Mouse (Mus musculus): Measurements from ENCODE around the gene Zfp143. TPM values are rescaled to one million over a fixed set of nuclear protein-coding genes. Genes with fewer than 3 reads are reported as not detected.
"Not testable (repeated sequence)": the region's sequence is repeated elsewhere in the genome, so short reads cannot be mapped to it uniquely, and the experiment has no call there.

Zfp143 gene
- polyA plus RNA-seq, 1 experiment from 2014 or later, result 15.8 TPM

DNA sequence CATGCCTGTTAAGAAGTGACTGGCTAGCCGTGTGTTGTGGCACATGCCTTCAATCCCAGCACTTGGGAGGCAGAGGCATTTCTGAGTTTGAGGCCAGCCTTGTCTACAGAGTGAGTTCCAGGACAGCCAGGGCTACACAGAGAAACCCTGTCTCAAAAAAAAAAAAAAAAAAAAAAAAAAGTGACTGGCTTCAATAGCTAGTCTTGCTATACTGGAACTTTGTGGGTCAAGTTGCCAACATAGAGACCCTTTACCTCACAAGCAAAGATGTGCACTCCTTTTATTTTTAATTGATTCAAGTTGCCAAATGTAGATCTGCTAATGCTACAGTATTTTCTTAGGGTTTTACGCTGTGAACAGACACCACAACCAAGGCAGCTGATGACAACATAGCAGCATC is 3.3 kb upstream of the Zfp143 start:
- H3K4me2 ChIP-seq (ENCODE audit: low read depth, low read length); H3K27ac ChIP-seq (ENCODE audit: low read length); H3K9me3 ChIP-seq (replicated peaks; ENCODE audit: control insufficient read depth, low read length); H3K4me3 ChIP-seq (ENCODE audit: low read length); H3K9ac ChIP-seq (ENCODE audit: low read length); ATAC-seq (replicated peaks; ENCODE audit: extremely low read depth, insufficient read depth, low FRiP score); H3K4me1 ChIP-seq (ENCODE audit: control insufficient read depth, insufficient read depth, low read length); H3K27me3 ChIP-seq (ENCODE audit: control insufficient read depth, insufficient read depth, low read length): not testable (repeated sequence)
- peaks cover 21% of the 10 kb centered on the region for H3K36me3 ChIP-seq (ENCODE audit: control insufficient read depth, insufficient read depth)
- WGBS, result 94% methylated on average over 2 of the region's 2 CpGs

DNA sequence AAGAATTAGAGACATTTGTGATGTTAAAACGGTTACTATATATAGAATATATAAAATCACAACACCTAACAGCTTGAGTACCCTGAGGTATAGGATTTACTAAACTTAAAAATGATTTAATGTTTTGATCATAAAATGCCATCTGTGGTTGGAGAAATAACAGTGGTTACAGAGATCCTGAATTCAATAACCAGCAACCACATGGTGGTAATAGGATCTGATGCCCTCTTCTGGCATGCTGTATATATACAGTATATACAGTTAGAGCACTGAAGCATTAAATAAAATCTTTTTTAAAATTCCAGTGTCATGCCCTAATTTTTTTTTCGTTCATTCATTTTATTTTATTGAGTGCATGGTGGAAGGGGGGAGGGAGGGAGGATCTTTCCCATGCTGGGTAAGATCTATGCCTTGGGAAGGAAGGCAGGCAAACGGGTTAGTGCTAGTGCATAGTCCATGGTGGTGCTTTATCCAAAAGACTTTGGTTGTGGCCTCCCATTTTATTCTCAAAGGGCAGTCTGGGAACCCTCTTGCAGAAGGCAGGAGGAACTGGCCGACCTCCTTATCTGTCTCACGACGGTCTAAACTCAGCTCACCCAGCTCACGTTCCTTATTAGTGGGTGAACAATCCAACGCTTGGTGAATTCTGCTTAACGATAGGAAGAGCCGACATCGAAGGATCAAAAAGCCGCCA is 1.8 kb upstream of the Zfp143 start:
- peaks cover 15% of the 10 kb centered on the region for H3K4me1 ChIP-seq (ENCODE audit: control insufficient read depth, insufficient read depth, low read length)
- 76% methylated on average over 12 of the region's 12 CpGs for WGBS
- H3K9ac ChIP-seq (ENCODE audit: low read length), result no peak overlapping the region
- no peak for ATAC-seq (replicated peaks; ENCODE audit: extremely low read depth, insufficient read depth, low FRiP score)
- no peaks in the 10 kb centered on the region for H3K27me3 ChIP-seq (ENCODE audit: control insufficient read depth, insufficient read depth, low read length)
- H3K36me3 ChIP-seq (ENCODE audit: control insufficient read depth, insufficient read depth), result peaks cover 14% of the 10 kb centered on the region
- H3K27ac ChIP-seq (ENCODE audit: low read length), result no peak overlapping the region; the same call in 1 of the 2 replicates
- H3K4me3 ChIP-seq (ENCODE audit: low read length), result no peak overlapping the region
- H3K9me3 ChIP-seq (replicated peaks; ENCODE audit: control insufficient read depth, low read length), result no peaks in the 10 kb centered on the region
- no peak overlapping the region for H3K4me2 ChIP-seq (ENCODE audit: low read depth, low read length)

DNA sequence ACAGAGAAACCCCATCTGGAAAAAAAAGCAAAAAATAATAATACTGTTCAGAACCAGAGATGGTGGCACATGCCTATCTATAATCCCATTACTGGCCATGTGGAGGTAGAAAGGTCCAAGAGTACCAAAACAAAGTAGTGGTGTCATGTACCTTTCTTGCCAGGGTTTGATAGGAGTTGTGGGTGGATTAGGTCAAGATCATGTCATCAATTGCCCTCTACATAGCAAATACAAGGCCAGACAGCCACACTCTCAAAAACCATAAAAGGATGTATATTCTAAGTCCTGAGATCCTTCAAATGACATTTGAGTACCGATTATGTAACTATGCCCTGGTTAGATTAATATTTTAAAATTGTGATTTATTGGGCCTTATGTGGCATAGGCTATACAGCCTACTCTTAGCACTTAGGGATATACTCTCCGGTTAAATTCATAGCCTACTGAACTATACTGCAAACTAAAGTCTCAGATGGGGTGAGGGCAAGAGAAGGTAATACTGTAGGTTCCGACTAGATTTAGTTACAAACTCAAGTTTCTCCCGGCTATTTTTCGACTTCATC is 830 bp upstream of the Zfp143 start:
- no peak for ATAC-seq (replicated peaks; ENCODE audit: extremely low read depth, insufficient read depth, low FRiP score)
- Histone ChIP-seq H3K4me2 (ENCODE audit: low read depth, low read length) (peak overlapping the region; percentile 88), H3K4me1 (ENCODE audit: control insufficient read depth, insufficient read depth, low read length) (peaks cover 15% of the 10 kb centered on the region), H3K4me3 (ENCODE audit: low read length) (peak overlapping the region; percentile 89), H3K27ac (ENCODE audit: low read length) (peak overlapping the region; percentile 100), H3K9me3 (replicated peaks; ENCODE audit: control insufficient read depth, low read length) (no peaks in the 10 kb centered on the region), H3K27me3 (ENCODE audit: control insufficient read depth, insufficient read depth, low read length) (no peaks in the 10 kb centered on the region), H3K9ac (ENCODE audit: low read length) (peak overlapping the region; percentile 98), H3K36me3 (ENCODE audit: control insufficient read depth, insufficient read depth) (peaks cover 8% of the 10 kb centered on the region)
- WGBS, result 20% methylated on average over 5 of the region's 5 CpGs

DNA sequence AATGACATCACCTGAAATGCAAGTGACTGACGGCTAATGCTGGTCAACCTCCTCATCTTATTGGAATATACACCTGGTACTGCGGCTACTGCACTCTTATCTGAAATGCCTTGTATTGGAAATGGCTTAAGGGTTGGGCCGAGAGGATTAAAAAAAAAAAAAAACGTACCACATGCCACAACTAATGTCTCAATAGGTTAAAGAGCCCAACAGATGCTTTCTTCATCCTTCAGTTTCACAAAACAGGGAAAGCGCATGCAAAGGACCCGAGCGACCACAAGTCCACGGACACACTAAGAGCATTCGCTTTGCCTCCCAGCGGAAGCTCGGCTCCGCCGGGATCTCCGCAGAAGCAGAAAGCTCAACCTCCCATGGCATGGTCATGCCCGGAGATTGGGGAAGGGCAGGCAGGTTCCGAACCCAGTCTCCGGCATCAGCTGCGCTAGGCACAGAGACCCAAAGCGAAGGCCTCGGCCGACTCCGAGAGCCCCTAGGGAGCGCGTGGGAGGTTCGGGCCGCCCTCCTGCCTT is 283 bp upstream of the Zfp143 start:
- peaks cover 15% of the 10 kb centered on the region for H3K4me1 ChIP-seq (ENCODE audit: control insufficient read depth, insufficient read depth, low read length)
- H3K36me3 ChIP-seq (ENCODE audit: control insufficient read depth, insufficient read depth), result peaks cover 8% of the 10 kb centered on the region
- H3K4me3 ChIP-seq (ENCODE audit: low read length), result peak overlapping the region; percentile 89
- ATAC-seq (replicated peaks; ENCODE audit: extremely low read depth, insufficient read depth, low FRiP score), result peak; percentile 0; the same call in 1 of the 2 replicates
- no peaks in the 10 kb centered on the region for H3K27me3 ChIP-seq (ENCODE audit: control insufficient read depth, insufficient read depth, low read length)
- peak overlapping the region; percentile 88 for H3K4me2 ChIP-seq (ENCODE audit: low read depth, low read length)
- no peaks in the 10 kb centered on the region for H3K9me3 ChIP-seq (replicated peaks; ENCODE audit: control insufficient read depth, low read length)
- peak overlapping the region; percentile 100 for H3K27ac ChIP-seq (ENCODE audit: low read length)
- H3K9ac ChIP-seq (ENCODE audit: low read length), result peak overlapping the region; percentile 98
- WGBS, result under 1% methylated on average over 26 of the region's 26 CpGs

DNA sequence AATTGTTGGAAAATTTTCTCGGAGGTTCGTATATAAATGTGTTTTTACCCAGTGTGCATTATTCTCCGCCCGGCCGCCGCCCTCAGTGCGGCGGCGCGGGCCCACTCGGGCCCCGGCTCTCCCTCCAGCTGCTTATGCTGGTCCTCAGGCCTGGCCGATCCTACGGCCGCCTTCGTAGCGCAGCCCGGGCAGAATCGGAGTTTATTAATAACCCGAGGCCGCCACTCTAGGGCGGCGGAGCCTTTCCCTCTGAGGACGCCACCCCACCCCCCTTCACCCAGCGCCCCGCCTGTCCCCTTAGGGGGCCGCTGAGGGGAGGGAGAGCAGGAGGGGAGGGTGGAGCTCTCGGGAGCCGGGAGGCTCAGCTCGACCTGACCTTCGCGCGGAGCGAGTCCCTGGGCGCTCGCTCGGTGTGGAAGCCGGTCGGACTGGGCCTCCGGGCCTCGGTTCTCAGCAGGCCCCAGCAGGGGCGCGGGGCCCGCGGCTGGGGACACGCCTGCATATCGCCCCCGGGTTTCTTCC is 796 bp downstream of the Zfp143 start:
- peak overlapping the region; percentile 67 for H3K4me2 ChIP-seq (ENCODE audit: low read depth, low read length)
- H3K9me3 ChIP-seq (replicated peaks; ENCODE audit: control insufficient read depth, low read length), result no peaks in the 10 kb centered on the region
- peak; percentile 83 for ATAC-seq (replicated peaks; ENCODE audit: extremely low read depth, insufficient read depth, low FRiP score)
- peak overlapping the region; percentile 99 for H3K27ac ChIP-seq (ENCODE audit: low read length)
- H3K36me3 ChIP-seq (ENCODE audit: control insufficient read depth, insufficient read depth), result peaks cover 5% of the 10 kb centered on the region
- H3K9ac ChIP-seq (ENCODE audit: low read length), result peak overlapping the region; percentile 95
- peak overlapping the region; percentile 65 for H3K4me3 ChIP-seq (ENCODE audit: low read length)
- H3K4me1 ChIP-seq (ENCODE audit: control insufficient read depth, insufficient read depth, low read length), result peaks cover 15% of the 10 kb centered on the region
- WGBS, result under 1% methylated on average over 46 of the region's 48 CpGs
- no peaks in the 10 kb centered on the region for H3K27me3 ChIP-seq (ENCODE audit: control insufficient read depth, insufficient read depth, low read length)

DNA sequence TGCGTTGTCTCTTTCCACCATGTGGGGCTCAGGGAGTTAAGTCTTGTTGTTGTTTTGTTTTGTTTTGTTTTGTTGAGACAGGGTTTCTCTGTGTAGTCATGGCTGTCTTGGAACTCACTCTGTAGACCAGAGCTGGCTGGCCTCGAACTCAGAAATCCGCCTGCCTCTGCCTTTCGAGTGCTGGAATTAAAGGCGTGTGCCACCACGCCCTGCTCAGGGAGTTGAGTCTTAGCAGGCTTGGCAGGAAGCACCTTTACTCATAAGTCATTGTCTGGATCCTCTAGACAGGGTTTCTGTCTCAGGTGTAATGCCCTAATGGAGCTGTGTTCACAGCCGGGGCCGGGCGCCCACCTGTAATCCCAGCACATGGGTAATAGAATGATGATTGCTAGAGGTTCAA is 2.7 kb downstream of the Zfp143 start:
- no peak overlapping the region for H3K4me3 ChIP-seq (ENCODE audit: low read length)
- peaks cover 15% of the 10 kb centered on the region for H3K4me1 ChIP-seq (ENCODE audit: control insufficient read depth, insufficient read depth, low read length)
- H3K27ac ChIP-seq (ENCODE audit: low read length), result no peak overlapping the region
- no peak overlapping the region for H3K4me2 ChIP-seq (ENCODE audit: low read depth, low read length)
- no peak for ATAC-seq (replicated peaks; ENCODE audit: extremely low read depth, insufficient read depth, low FRiP score)
- H3K36me3 ChIP-seq (ENCODE audit: control insufficient read depth, insufficient read depth), result peaks cover 3% of the 10 kb centered on the region; the same call in 1 of the 2 replicates
- no peak overlapping the region for H3K9ac ChIP-seq (ENCODE audit: low read length)
- H3K27me3 ChIP-seq (ENCODE audit: control insufficient read depth, insufficient read depth, low read length), result no peaks in the 10 kb centered on the region
- WGBS, result 99% methylated on average over 9 of the region's 9 CpGs
- H3K9me3 ChIP-seq (replicated peaks; ENCODE audit: control insufficient read depth, low read length), result no peaks in the 10 kb centered on the region

DNA sequence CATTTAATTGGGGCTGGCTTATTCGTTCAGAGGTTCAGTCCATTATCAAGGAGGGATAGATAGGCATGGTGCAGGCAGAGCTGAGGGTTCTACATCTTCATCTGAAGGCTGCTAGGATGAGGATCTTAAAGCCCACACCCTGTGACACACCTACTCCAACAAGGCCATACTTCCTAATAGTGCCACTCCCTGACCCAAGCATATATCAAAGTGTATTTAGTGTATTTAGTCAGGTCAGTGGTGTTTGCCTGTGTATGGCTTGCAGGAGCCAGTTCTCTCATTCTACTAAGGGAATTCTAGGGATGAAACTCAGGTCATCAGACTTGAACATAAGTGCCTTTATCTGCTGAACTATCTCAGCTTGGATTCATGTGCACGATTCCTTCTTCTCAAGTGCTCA is 8.1 kb downstream of the Zfp143 start:
- peaks cover 23% of the 10 kb centered on the region for H3K36me3 ChIP-seq (ENCODE audit: control insufficient read depth, insufficient read depth)

DNA sequence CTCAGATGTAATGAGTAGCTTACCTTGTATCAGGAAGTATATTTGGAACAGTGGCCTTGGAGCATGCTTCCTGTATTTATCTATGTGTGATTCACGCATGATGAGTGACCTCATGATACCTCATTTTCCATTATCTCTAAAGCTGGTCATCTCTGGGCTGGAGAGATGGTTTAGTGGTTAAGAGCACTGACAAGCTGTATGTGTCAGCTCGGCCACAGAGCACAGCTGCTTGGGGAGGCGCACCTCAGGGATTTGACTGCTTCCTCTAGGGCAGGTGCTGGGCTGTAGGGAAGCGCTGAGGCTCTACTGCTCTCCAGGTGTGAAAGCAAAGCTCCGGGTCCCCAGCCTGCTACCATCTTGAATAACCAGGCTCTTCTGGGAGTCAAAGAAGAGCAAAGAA is 17.2 kb downstream of the Zfp143 start:
- H3K4me3 ChIP-seq (ENCODE audit: low read length), result no peak overlapping the region
- ATAC-seq (replicated peaks; ENCODE audit: extremely low read depth, insufficient read depth, low FRiP score), result no peak
- H3K27me3 ChIP-seq (ENCODE audit: control insufficient read depth, insufficient read depth, low read length), result no peaks in the 10 kb centered on the region
- no peak overlapping the region for H3K27ac ChIP-seq (ENCODE audit: low read length)
- no peaks in the 10 kb centered on the region; the same call in 1 of the 2 replicates for H3K9me3 ChIP-seq (replicated peaks; ENCODE audit: control insufficient read depth, low read length)
- H3K36me3 ChIP-seq (ENCODE audit: control insufficient read depth, insufficient read depth), result peaks cover 62% of the 10 kb centered on the region
- 92% methylated on average over 5 of the region's 5 CpGs for WGBS
- H3K4me1 ChIP-seq (ENCODE audit: control insufficient read depth, insufficient read depth, low read length), result no peaks in the 10 kb centered on the region
- no peak overlapping the region for H3K9ac ChIP-seq (ENCODE audit: low read length)
- no peak overlapping the region for H3K4me2 ChIP-seq (ENCODE audit: low read depth, low read length)

More for the DNA sequence above, 8.1 kb downstream of the Zfp143 start:
- Histone ChIP-seq H3K4me2 (ENCODE audit: low read depth, low read length) (no peak overlapping the region), H3K27me3 (ENCODE audit: control insufficient read depth, insufficient read depth, low read length) (no peaks in the 10 kb centered on the region), H3K4me1 (ENCODE audit: control insufficient read depth, insufficient read depth, low read length) (no peaks in the 10 kb centered on the region), H3K9ac (ENCODE audit: low read length) (no peak overlapping the region), H3K27ac (ENCODE audit: low read length) (no peak overlapping the region), H3K4me3 (ENCODE audit: low read length) (no peak overlapping the region), H3K9me3 (replicated peaks; ENCODE audit: control insufficient read depth, low read length) (no peaks in the 10 kb centered on the region)
- WGBS, result 75% methylated on average over 2 of the region's 2 CpGs
- ATAC-seq (replicated peaks; ENCODE audit: extremely low read depth, insufficient read depth, low FRiP score), result no peak

Measured in heart, embryonic 16.5 days (tissue).